Mouse (Mus musculus): ENCODE data around the gene Bco2. TPM values are rescaled to one million over a fixed set of nuclear protein-coding genes. Genes with fewer than 3 reads are reported as not detected.

Bco2 gene
- polyA plus RNA-seq, 1 experiment from 2014 or later, result 0.47 TPM

- 79% methylated on average over 4 of the region's 4 CpGs for WGBS
- Histone ChIP-seq H3K4me1 (replicated peaks) (no peaks in the 10 kb centered on the region), H3K9ac (no peak overlapping the region), H3K27ac (replicated peaks) (no peak overlapping the region), H3K4me3 (no peak overlapping the region), H3K27me3 (no peaks in the 10 kb centered on the region), H3K9me3 (no peaks in the 10 kb centered on the region), H3K36me3 (no peaks in the 10 kb centered on the region), H3K4me2 (no peak overlapping the region)
- no peak for ATAC-seq (ENCODE audit: low FRiP score, low read depth)
Measured at GRCm38 (mm10) chr9:50586955-50587354, 32.0 kb upstream of the Bco2 start.

- Histone ChIP-seq H3K9ac (no peak overlapping the region), H3K27ac (replicated peaks) (no peak overlapping the region), H3K9me3 (no peaks in the 10 kb centered on the region), H3K4me2 (no peak overlapping the region), H3K36me3 (no peaks in the 10 kb centered on the region), H3K4me3 (no peak overlapping the region), H3K4me1 (replicated peaks) (no peaks in the 10 kb centered on the region), H3K27me3 (no peaks in the 10 kb centered on the region)
- 86% methylated on average over 6 of the region's 6 CpGs for WGBS
- ATAC-seq (ENCODE audit: low FRiP score, low read depth), result no peak
Measured at GRCm38 (mm10) chr9:50585145-50585818, 30.3 kb upstream of the Bco2 start.

- H3K9ac ChIP-seq, result no peak overlapping the region
- H3K36me3 ChIP-seq, result no peaks in the 10 kb centered on the region
- no peak overlapping the region for H3K4me3 ChIP-seq
- no peak overlapping the region for H3K27ac ChIP-seq (replicated peaks)
- H3K4me1 ChIP-seq (replicated peaks), result no peaks in the 10 kb centered on the region
- no peak for ATAC-seq (ENCODE audit: low FRiP score, low read depth)
- H3K9me3 ChIP-seq, result no peaks in the 10 kb centered on the region
- no peak overlapping the region for H3K4me2 ChIP-seq
- 48% methylated on average over 4 of the region's 4 CpGs for WGBS
- no peaks in the 10 kb centered on the region for H3K27me3 ChIP-seq
Measured at GRCm38 (mm10) chr9:50580370-50580769, 25.4 kb upstream of the Bco2 start.

GRCm38 (mm10) chr9:50569599-50570525, 14.9 kb upstream of the Bco2 start:
- Histone ChIP-seq H3K36me3 (no peaks in the 10 kb centered on the region), H3K4me2 (no peak overlapping the region), H3K4me1 (replicated peaks) (no peaks in the 10 kb centered on the region), H3K27ac (replicated peaks) (no peak overlapping the region), H3K9ac (no peak overlapping the region), H3K4me3 (no peak overlapping the region), H3K9me3 (no peaks in the 10 kb centered on the region), H3K27me3 (no peaks in the 10 kb centered on the region)
- ATAC-seq (ENCODE audit: low FRiP score, low read depth), result no peak
- 83% methylated on average over 10 of the region's 10 CpGs for WGBS

GRCm38 (mm10) chr9:50567881-50568280, 12.9 kb upstream of the Bco2 start:
- Histone ChIP-seq H3K4me1 (replicated peaks) (no peaks in the 10 kb centered on the region), H3K9me3 (no peaks in the 10 kb centered on the region), H3K27me3 (no peaks in the 10 kb centered on the region), H3K36me3 (no peaks in the 10 kb centered on the region), H3K4me2 (no peak overlapping the region), H3K4me3 (no peak overlapping the region), H3K9ac (no peak overlapping the region), H3K27ac (replicated peaks) (no peak overlapping the region)
- ATAC-seq (ENCODE audit: low FRiP score, low read depth), result no peak
- WGBS, result 81% methylated on average over 2 of the region's 2 CpGs

GRCm38 (mm10) chr9:50567372-50567771, 12.4 kb upstream of the Bco2 start:
- WGBS, result 90% methylated on average over 4 of the region's 4 CpGs
- no peak for ATAC-seq (ENCODE audit: low FRiP score, low read depth)
- Histone ChIP-seq H3K9ac (no peak overlapping the region), H3K36me3 (no peaks in the 10 kb centered on the region), H3K27ac (replicated peaks) (no peak overlapping the region), H3K27me3 (no peaks in the 10 kb centered on the region), H3K4me1 (replicated peaks) (no peaks in the 10 kb centered on the region), H3K9me3 (no peaks in the 10 kb centered on the region), H3K4me2 (no peak overlapping the region), H3K4me3 (no peak overlapping the region)

- 84% methylated on average over 4 of the region's 4 CpGs for WGBS
- no peaks in the 10 kb centered on the region for H3K27me3 ChIP-seq
Measured at GRCm38 (mm10) chr9:50565940-50566339, 11.0 kb upstream of the Bco2 start.

GRCm38 (mm10) chr9:50565173-50565572, 10.2 kb upstream of the Bco2 start:
- Histone ChIP-seq H3K27me3 (no peaks in the 10 kb centered on the region), H3K27ac (replicated peaks) (no peak overlapping the region), H3K9ac (no peak overlapping the region), H3K4me2 (no peak overlapping the region), H3K4me3 (no peak overlapping the region), H3K9me3 (no peaks in the 10 kb centered on the region), H3K4me1 (replicated peaks) (no peaks in the 10 kb centered on the region), H3K36me3 (no peaks in the 10 kb centered on the region)
- WGBS, result 76% methylated on average over 7 of the region's 7 CpGs
- no peak for ATAC-seq (ENCODE audit: low FRiP score, low read depth)

More at GRCm38 (mm10) chr9:50565940-50566339, 11.0 kb upstream of the Bco2 start:
- no peaks in the 10 kb centered on the region for H3K9me3 ChIP-seq
- no peak overlapping the region for H3K4me3 ChIP-seq
- no peak for ATAC-seq (ENCODE audit: low FRiP score, low read depth)
- H3K36me3 ChIP-seq, result no peaks in the 10 kb centered on the region
- no peaks in the 10 kb centered on the region for H3K4me1 ChIP-seq (replicated peaks)
- no peak overlapping the region for H3K4me2 ChIP-seq
- H3K9ac ChIP-seq, result no peak overlapping the region
- no peak overlapping the region for H3K27ac ChIP-seq (replicated peaks)

- H3K9ac ChIP-seq, result no peak overlapping the region
- WGBS, result 87% methylated on average over 2 of the region's 2 CpGs
- H3K4me1 ChIP-seq (replicated peaks), result no peaks in the 10 kb centered on the region
- no peak overlapping the region for H3K4me2 ChIP-seq
- no peak overlapping the region for H3K4me3 ChIP-seq
- H3K36me3 ChIP-seq, result no peaks in the 10 kb centered on the region
- no peaks in the 10 kb centered on the region for H3K9me3 ChIP-seq
- no peaks in the 10 kb centered on the region for H3K27me3 ChIP-seq
- ATAC-seq (ENCODE audit: low FRiP score, low read depth), result no peak
- H3K27ac ChIP-seq (replicated peaks), result no peak overlapping the region
Measured at GRCm38 (mm10) chr9:50561918-50562360, 7.0 kb upstream of the Bco2 start.

- Histone ChIP-seq H3K36me3 (no peaks in the 10 kb centered on the region), H3K27me3 (no peaks in the 10 kb centered on the region), H3K9me3 (no peaks in the 10 kb centered on the region), H3K27ac (replicated peaks) (no peak within 1 kb of the TSS), H3K9ac (no peak within 1 kb of the TSS), H3K4me2 (no peak within 1 kb of the TSS), H3K4me3 (no peak within 1 kb of the TSS), H3K4me1 (replicated peaks) (no peaks in the 10 kb centered on the region)
- 87% methylated on average over 38 of the region's 38 CpGs for WGBS
- no peak for ATAC-seq (ENCODE audit: low FRiP score, low read depth)
Measured at GRCm38 (mm10) chr9:50561145-50561917, 6.3 kb upstream of the Bco2 start, which contains the start of gene Tex12. TSS of gene Tex12 (minus strand) at chr9:50561325.

- H3K9ac ChIP-seq, result peak within 1 kb of the TSS; percentile 36
- H3K27ac ChIP-seq (replicated peaks), result peak within 1 kb of the TSS; percentile 85
- peak within 1 kb of the TSS; percentile 52 for H3K4me2 ChIP-seq
- 23% methylated on average over 12 of the region's 12 CpGs for WGBS
- peak within 1 kb of the TSS; percentile 31 for H3K4me3 ChIP-seq
- peak; percentile 87 for ATAC-seq (ENCODE audit: low FRiP score, low read depth)
- H3K4me1 ChIP-seq (replicated peaks), result peaks cover 10% of the 10 kb centered on the region
- no peaks in the 10 kb centered on the region for H3K27me3 ChIP-seq
- no peaks in the 10 kb centered on the region for H3K9me3 ChIP-seq
- H3K36me3 ChIP-seq, result no peaks in the 10 kb centered on the region
Measured at GRCm38 (mm10) chr9:50554241-50555093, 514 bp downstream of the Bco2 start, which contains the start of gene Il18. TSS of gene Il18 (plus strand) at chr9:50554827.
